Mouse (Mus musculus) erythroid progenitor cell, adult 5-6 weeks (primary cell): ENCODE data around the gene Fut8. TPM values are rescaled to one million over a fixed set of nuclear protein-coding genes. Genes with fewer than 3 reads are reported as not detected.
"Not testable (repeated sequence)": the region's sequence is repeated elsewhere in the genome, so short reads cannot be mapped to it uniquely, and the experiment has no call there.

Experiments
- ATAC-seq: replicated peaks from 2 replicates; pipeline ENCODE4 v1.8.0; 2016; ENCODE audit warnings: moderate number of reproducible peaks, mild to moderate bottlenecking, moderate TSS enrichment, inconsistent platforms; ENCODE audit not compliant: poor library complexity, low FRiP score, severe bottlenecking
- total RNA-seq, 2 experiments: library from RNA; stranded (forward) in 1 of 2; stranded (reverse) in 1 of 2; fragments of 150-400 nt in 1 of 2; fragments of 186-747, 209-891 nt in 1 of 2; gene quantifications; 2 replicates each; pipeline versions ENCODE4 v1.2.3 to v1.2.4; 2015 to 2017; ENCODE audit warnings: low replicate concordance in 2 of 2

The Fut8 gene
- total RNA-seq, 2 experiments from 2014 or later: 17.5 to 39.4 TPM

DNA sequence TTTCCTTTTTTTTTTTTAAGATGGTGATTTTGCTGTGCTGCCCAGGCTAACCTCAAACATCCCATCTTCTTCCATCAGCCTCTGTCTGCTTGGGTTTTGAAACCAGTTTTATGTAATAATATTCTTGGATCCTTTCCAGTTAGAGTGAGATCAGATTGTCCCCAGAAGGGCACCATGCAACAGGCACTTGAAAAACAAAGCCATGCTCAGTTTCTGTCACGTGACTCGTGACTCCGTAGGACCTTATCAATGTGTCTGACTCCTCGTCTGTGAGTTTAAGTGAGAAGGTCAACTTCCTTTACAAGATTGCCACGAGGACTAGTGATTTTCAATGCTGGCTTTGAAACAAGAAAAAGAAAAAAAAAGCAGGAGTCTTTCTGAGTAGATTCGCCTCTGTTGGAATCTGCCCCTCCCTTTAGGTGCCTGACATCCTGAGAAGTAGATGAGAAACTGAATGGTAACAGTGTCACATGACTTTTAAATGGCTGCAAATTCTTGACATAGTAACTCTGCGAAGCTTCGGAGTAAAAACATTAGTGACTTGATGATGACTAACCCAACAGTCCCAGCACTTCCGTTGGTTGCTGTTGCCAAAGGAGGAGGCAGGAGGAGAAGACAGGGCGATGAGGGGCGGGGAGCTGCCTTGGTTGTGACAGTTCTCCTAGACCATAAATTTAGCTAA, 21.3 kb upstream of the Fut8 start:
- 0 out of 2 replicates have a peak, but pooled peaks have one; percentile 45 for ATAC-seq

DNA sequence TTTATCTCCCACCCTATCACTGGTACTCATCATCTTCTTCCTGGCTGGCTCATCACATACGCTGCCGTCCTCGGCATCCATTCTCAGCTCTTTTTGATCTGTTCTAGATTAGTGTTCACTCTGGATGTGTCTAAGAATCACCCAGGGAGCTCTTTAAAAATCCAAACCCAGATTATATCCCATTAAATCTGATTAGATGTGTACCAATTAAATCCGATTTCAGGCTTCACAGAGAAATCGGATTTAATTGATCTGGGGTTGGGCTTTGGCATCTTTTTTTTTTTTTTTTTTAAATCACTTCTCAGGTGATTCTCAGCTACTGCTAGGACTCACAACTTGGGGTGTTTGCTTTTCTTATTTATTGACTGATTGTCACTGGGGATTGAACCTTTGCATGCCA, 17.3 kb upstream of the Fut8 start:
- no peak for ATAC-seq

DNA sequence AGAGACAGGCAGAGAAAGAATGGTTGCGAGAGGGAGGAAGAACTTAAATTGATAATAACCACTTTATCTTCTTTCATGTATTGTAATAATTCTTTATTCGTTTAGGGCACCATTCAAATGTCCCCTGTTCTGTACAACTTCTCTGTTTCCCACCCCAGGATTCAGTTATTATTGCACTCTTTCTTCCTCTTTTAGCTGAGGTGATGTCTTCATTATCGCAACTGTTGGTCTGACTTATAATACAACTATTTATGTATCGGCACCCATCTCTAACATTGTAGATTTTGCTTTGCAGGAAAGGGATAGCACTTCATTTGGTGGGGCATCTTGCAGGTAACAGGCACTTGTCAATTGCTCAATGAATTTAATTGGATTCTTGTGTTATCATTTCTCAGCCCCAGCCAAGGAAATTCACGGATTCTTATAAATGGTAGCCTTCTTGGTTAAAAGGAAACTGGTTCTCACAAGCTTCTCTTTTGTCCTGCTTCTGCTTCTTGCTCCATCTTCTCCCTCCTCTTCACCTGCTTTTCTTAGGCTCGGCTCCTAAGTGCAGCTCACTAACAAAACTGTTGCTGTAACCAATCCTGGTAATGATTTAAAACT, 15.6 kb upstream of the Fut8 start:
- no peak for ATAC-seq

DNA sequence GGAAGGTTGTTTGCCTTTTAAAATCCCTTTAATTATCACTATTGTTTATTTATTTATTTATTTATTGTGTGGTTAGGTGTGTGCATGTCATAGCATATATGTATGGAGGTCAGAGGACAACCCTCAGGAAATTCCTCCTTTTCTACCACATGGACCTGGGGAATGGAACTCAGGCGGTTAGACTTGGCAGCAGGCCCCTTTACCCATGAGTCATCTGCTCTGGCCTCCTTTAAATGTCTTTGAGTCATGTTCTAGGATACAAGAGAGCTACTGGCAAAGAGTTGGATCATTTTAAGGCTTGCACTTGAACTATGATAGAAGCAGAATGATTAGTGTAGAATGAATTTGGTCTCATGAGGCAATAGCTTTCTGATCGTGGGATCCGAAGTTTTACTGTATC, 14.3 kb upstream of the Fut8 start:
- ATAC-seq: no peak

DNA sequence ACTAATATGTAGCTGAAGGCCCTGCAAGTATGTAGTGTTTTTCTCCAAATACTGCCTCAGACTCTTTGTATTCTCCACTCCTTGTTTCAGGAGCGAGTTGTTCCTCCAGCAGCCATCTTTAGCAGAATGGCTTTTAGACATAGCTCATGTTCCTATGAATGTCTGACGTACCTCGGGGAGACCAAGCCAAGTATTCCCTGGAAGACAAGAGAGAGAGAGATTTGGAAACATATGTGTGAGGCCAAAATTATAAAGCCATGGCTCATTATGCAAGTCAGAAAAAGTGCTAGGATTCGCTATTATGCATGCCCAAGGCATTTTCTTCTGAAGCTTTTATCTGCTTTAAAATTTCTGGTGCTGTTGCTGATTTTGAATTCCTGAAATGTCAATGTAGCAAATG, 13.8 kb upstream of the Fut8 start:
- no peak for ATAC-seq

DNA sequence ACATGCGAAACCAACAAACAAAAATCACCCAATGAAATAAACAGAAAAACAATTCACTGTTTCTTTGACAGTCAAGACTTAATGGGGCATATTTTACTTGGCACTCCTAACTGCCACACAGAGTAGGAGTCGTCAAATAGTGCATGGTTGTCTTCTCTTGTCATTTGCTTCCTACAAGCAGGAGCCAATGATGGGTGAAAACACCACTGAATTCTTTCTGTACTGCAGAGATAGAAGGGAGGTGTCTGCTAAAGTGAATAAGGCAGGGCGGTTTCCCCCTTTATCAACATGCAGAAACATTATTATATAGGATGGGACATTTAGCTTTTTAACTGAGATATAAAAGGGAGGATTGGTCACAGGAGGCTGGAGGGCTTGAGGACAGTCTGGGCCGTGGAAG, 13.0 kb upstream of the Fut8 start:
- peak; percentile 87 for ATAC-seq

DNA sequence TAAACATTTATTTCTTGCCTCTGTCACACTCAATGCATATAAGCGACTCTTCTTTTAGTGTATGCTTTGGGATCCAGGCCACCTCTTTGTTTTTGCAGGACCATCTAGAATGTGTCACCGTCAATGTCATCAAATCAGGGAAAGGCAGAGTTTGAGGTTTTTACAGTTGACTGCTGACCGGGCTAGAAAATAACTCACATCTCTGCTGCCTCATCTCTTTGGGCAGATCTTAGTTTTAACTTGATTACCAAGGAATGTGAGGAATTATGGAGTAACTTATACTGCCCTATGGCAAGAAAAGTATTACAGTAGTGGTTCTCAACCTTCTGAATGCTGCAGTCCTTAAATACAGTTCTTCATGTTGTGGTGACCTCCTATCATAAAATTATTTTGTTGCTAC, 12.2 kb upstream of the Fut8 start:
- ATAC-seq: no peak

DNA sequence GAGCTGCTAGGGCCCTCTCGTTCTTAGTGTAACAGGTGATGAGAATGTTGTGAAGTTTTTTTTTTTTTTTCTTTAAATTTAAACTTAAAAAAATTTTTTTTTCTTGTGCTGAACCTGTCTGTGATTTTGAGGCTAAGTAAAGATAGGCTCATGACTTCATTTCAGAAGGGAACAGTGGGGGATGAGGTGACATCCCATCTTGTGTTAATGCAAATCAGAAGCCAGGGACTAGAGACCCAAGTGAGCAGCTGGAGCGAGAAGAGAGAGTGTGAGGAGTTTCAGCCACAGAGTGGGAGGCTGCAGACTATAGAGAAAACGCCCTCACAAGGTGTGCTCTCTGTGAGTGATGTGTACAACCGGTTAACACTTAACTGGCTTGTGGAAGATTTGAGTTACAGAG, 2.0 kb upstream of the Fut8 start:
- ATAC-seq: no peak

DNA sequence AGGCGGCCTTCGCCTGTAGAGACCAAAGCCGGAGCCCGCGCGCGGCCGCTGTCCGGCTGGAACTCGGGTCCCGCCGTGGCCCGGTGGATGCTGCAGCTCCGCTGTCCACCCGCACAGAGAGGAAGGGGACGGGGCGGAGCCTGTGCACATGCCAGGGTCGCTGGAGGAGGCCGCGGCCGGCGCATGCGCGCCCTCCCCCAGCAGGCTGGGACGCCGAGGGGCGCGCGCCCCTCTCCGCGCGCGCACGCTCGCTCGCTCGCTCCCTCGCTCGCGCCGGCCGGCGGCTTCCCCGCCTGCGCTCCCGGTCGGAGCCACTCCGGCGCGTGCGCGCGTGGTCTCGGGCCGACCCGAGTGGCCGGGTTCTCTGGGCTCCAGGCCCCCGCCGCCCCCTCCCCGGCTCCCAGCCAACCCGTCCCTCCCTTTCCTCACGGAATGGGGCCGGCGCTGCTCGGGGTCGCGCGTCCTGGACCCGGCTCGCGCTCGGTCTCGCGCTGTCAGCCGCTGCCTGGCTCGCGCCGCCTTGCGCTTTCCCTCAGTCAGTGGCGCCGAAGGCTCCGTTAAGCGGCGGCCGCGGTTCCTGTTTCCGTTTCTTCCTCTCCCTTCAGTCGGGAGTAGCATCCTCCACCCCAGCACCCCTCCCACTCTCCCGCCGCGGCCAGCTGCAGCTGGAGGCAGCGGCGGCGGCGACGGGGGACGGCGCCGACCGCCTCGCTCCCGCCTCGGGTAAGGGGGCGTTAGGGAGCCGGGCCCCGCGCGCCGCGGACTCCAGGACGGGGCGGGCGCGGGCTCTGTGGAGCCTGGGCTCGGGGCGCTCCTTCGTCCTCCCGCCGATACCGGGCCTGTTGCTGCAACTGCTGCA, 835 bp downstream of the Fut8 start:
- ATAC-seq: peak; percentile 46

DNA sequence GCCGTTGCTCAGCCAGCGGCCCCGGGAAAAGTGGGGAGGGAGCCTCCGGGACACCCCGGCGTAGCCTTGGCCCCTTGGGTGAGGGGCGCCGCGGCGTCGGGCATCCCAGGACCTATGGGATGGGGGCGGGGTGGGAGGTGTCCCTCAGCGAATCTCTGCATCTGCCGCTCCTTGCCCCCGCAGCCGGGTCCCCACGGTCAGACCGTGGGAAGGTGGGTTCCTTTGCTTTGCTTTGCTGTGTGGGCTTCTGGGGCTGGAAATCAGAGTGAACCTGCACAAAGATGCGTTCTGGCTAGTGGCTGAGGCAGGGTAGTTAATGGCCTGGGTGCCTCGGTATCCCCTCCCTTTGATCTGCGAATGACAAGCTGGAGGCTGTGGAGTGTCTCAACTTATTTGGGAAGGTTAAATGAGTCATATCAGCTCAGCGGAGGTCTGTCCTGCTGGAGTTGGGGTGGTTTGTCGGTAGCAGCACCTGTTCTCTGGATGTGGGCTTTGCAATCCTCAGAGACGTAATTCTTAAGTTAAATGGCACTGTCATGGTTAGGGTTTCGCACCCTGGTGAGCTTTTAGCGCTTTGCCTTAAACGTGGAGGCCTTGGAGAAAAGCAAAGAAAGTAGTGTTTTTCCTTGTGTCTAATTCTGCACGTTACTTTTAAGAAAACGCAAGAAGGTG, 1.6 kb downstream of the Fut8 start:
- no peak for ATAC-seq

DNA sequence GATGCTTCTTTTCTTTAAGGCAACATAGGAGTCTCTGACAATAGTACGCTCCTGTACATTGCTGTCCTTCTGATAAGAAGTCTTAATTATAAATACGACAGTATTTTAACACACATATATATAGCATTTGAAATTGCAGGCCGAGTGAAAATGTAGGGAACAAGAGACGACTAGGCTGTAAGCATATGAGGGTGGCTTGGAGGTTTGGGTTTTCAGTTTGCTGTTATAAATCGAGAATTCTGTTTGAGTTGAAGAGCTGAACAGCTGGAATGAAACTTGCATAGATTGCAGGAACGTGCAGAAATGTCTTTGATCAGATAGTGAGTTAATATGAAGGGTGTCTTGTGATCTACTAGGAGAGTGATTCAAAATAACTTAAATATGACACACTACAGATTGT, 2.4 kb downstream of the Fut8 start:
- ATAC-seq: no peak

DNA sequence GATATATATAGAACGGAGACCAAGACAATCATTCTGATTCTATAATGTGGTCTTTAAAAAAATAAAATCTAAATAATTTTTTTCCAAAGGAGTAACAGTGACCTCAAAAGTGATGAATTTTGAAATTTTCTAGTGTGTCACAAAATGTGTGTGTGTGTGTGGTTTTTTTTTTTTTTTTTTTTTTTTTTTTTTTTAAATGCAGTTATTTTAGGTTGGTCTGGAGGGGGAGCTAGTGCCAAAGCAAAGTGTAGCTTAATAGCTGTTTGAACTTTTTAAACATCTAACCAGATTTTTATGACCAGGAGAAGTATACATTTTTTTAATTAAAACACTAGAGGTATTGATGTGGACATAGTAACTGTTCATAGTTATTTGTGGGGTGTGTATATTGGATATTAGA, 2.9 kb downstream of the Fut8 start:
- ATAC-seq: no peak

DNA sequence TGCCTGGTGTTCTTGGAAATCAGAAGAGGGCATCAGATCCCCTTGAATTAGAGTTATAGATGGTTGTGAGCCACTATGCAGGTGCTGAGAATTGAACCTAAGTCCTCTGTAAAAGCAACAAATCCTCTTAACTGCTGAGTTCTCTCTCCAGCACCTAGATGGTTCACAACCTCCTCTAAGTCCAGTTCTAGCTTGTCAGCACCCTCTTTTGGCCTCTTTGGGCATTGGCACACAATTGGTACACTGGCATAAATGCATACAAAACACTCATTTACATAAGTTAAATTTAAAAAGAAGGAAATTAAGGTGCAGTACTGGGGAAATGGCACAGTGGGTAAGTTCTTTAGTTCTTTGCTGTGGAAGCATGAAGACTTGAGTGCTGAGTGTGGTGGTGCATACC, 24.7 kb downstream of the Fut8 start:
- ATAC-seq: no peak

DNA sequence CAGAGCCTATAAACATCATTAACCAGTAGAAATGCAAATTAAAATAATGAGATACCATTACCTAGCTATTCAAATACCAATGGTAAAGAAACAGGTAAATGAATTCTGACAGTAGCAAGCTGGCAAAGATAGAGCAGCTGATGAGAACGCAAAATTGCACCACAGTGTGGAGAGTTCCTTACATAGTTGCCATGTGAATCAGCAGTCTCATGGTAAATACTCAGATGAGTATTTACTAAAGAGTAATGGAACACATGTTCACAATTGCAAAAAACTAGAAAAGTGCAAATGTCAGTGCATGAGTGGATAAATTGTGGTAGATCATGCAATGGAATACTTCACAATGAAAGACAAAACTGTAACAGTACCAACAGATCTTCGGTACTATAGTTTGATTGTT, 25.9 kb downstream of the Fut8 start:
- no peak for ATAC-seq

DNA sequence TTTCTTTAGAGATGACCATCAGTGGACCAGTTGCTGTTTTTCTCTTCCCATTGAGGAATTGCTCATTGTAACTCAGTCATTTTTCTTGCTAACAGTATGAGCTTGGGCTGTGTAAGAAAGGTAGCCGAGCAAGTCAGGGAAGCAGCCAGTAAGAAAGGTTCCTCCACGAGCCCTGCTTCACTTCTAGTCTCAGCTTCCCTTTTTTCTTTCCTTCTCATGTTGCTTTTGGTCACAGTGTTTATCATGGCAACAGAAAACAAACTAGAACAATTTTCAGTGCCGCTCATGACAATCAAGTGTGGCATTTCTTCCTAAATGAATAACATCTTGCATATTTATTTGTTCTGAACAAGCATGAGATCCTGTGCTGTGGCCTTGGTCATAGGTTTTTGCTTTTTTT, 32.8 kb downstream of the Fut8 start:
- no peak for ATAC-seq

DNA sequence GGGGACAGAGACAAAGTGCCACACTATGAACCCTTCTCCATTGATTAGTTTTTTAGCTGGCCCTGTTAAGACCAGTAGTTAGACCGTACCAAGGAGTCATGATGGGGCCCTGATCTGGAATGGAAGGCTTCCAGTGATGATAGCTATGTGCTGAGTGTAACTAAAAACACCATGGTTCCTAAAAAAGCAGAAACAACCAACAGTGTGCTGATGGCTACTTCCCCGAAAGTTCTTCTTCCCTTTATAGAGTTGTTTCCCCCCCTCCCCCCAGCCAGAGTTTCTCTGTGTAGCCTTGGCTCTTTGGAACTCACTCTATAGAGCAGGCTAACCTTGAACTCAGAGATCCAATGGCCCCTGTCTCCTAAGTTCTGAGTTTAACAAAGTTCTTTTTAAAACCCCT, 50.6 kb downstream of the Fut8 start:
- no peak for ATAC-seq

DNA sequence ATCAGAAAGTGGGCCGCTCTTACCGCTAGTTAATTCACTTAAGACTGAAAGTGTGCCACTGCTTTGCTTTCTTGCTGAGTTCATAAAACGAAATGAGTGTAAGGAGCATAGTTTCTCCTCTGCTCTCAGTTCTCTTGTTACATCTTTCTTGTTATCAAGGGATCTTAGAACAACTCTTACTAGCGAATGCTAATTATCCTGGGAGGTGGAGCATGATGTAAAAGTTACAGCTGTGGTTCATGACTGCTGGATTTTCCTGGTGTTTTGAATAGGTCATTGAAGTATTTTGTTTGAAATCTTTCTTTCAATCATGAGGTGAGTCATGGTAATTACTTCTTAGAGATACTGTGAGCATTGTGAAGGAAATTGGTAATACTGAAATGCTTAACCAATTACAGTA, 53.1 kb downstream of the Fut8 start:
- no peak for ATAC-seq

DNA sequence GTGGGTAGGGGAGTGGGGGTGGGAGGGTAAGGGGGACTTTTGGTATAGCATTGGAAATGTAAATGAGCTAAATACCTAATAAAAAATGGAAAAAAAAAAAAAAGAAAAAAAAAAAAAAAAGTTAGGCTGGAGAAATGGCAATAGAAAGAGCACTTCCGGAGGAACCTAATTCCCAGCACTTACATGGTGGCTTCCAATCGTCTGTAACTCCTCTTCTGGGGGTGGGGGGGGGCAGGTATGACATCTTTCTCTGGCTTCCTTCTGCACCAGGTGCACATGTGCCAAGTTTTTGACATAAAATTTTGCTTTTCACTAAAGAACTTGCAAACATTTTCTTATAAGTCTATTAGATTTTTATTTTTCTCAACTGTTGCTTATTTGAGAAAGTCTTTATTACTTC, 53.9 kb downstream of the Fut8 start:
- not testable (repeated sequence) for ATAC-seq

DNA sequence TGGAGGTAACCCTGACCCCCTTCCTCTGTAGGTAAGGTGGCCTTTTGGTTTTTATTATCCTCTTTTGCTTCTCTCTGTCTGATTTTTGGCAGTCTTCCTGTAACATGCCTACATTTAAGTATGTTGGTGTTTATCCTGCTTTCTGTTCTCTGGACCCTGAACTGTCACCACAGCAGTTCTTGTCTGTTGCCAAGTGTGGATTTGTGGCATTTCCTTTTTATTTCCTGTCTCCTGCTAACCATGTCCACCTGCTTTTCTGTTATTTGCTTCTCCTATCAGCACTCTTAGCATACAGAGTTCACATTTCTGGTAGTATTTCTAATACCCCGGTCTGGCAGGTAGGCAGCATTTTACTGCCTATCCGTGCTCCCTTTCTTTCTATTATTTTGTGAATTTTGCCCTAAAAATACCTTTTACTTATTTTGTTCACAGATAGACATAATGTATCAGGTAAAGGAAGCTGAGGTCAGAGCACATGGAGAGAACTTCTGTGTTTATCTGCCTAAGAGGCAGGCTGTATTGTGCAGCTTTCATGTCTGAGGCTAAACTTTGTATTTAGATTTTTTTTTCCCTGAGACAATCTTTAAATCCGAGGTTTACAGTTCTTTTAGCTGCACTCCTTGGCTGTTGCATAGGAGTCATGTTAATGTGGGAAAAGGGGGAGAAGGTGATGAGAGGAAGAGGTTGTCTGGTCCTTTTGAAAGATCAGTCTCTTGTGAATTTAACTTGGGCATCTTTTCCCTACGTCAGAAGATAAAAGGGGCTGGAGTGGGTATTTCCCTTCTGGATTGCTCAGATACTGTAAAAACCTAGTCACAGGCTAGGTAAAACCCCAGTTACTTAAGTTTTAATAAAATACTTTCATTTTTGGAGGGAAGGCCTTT, 54.7 kb downstream of the Fut8 start:
- ATAC-seq: no peak

DNA sequence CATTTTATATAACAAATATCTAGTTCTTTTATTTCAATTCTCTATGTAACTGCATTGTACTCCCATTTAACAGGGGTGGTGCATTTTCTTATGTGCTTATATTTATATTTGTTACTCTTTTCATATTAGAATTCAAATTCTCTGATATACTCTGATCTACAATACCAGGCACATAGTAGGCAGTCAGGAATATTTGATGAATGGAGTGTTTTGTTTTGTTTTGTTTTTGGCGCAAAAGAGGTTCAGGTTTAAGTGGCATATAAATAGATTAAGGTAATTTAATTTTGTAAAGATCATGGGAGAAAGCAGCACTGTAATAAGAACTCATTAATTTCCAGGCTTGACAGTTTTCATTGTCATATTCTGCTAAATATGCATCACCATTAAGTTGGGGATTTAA, 58.2 kb downstream of the Fut8 start:
- no peak for ATAC-seq
